Mouse (Mus musculus) neural tube, embryonic 15.5 days (tissue): ENCODE measurements around the gene Bfar. TPM values are rescaled to one million over a fixed set of nuclear protein-coding genes. Genes with fewer than 3 reads are reported as not detected.
"Not testable (repeated sequence)": the region's sequence is repeated elsewhere in the genome, so short reads cannot be mapped to it uniquely, and the experiment has no call there.

Experiments
- ATAC-seq: fragments of 200-750 bp; cut with Nextera tagmentation; 2 replicates; pipeline ENCODE4 v1.8.0; 2017; ENCODE audit warnings: mild to moderate bottlenecking, moderate TSS enrichment, moderate library complexity; ENCODE audit not compliant: low FRiP score
- H3K27ac ChIP-seq: fragments of 300-500 bp; sonication (generic); replicated peaks from 2 replicates; pipeline ENCODE4 v1.5.1; 2015; ENCODE audit warnings: mild to moderate bottlenecking, inconsistent platforms
- H3K27me3 ChIP-seq: fragments of 300-500 bp; sonication (generic); replicated peaks from 2 replicates; pipeline ENCODE4 v1.6.1; 2015; ENCODE audit warnings: inconsistent platforms
- H3K36me3 ChIP-seq: fragments of 300-500 bp; sonication (generic); 2 replicates; pipeline ENCODE4 v1.6.1; 2015; ENCODE audit warnings: inconsistent platforms
- H3K4me1 ChIP-seq: fragments of 300-500 bp; sonication (generic); 2 replicates; pipeline ENCODE4 v1.6.1; 2015; ENCODE audit warnings: inconsistent platforms
- H3K4me2 ChIP-seq: fragments of 300-500 bp; sonication (generic); 2 replicates; pipeline ENCODE4 v1.6.1; 2015; ENCODE audit warnings: inconsistent platforms, mild to moderate bottlenecking, moderate library complexity
- H3K4me3 ChIP-seq: fragments of 300-500 bp; sonication (generic); replicated peaks from 2 replicates; pipeline ENCODE4 v1.5.1; 2015; ENCODE audit warnings: mild to moderate bottlenecking, inconsistent platforms
- H3K9ac ChIP-seq: fragments of 300-500 bp; sonication (generic); replicated peaks from 2 replicates; pipeline ENCODE4 v1.6.1; 2015; ENCODE audit warnings: mild to moderate bottlenecking, inconsistent platforms
- H3K9me3 ChIP-seq: fragments of 300-500 bp; sonication (generic); replicated peaks from 2 replicates; pipeline ENCODE4 v1.6.1; 2016; ENCODE audit warnings: inconsistent platforms
- WGBS: fragments of 180-500 bp; shearing (Covaris S2); methylation state at CpG from one replicate; pipeline ENCODE4 v1.1.7; 2015; ENCODE audit warnings: mixed read lengths; 5-methylcytosine and 5-hydroxymethylcytosine counted together
- polyA plus RNA-seq: library from polyadenylated mRNA; unstranded; fragments of >200 nt; fragmentation: Nextera tagmentation; extraction: Ambion mirVana; gene quantifications from 2 replicates; pipeline ENCODE4 v1.2.1, GENCODE M21; 2015

Gene Bfar
- polyA plus RNA-seq, 1 experiment from 2014 or later = 58.1 TPM

DNA sequence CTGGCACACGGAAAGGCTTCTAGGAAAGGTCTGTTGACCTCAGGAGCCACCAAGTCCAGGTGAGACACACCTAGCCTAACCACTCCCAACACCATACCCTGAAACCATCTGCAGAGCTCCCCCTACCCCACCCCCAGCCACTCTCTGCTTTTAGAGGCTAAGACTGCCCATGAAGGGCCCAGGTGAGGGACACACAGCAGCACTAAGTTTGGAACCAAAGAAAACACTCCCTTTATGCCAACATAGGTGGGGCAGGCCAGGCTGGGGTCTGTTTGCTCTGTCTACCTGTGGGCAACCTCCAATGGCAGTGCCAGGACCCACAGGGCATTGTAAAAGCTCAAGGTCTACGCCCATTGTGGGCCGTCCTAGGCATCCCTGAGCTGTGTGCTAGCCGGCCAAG lies 57.8 kb downstream of the Bfar start:
- H3K36me3 ChIP-seq = no peaks in the 10 kb centered on the region
- no peak overlapping the region for H3K4me2 ChIP-seq
- no peaks in the 10 kb centered on the region for H3K27me3 ChIP-seq
- H3K27ac ChIP-seq = no peak overlapping the region
- no peaks in the 10 kb centered on the region for H3K9me3 ChIP-seq
- H3K4me3 ChIP-seq = no peak overlapping the region
- no peak overlapping the region for H3K9ac ChIP-seq
- H3K4me1 ChIP-seq = peaks cover 8% of the 10 kb centered on the region
- ATAC-seq = no peak
- 87% methylated on average over 4 of the region's 4 CpGs for WGBS

DNA sequence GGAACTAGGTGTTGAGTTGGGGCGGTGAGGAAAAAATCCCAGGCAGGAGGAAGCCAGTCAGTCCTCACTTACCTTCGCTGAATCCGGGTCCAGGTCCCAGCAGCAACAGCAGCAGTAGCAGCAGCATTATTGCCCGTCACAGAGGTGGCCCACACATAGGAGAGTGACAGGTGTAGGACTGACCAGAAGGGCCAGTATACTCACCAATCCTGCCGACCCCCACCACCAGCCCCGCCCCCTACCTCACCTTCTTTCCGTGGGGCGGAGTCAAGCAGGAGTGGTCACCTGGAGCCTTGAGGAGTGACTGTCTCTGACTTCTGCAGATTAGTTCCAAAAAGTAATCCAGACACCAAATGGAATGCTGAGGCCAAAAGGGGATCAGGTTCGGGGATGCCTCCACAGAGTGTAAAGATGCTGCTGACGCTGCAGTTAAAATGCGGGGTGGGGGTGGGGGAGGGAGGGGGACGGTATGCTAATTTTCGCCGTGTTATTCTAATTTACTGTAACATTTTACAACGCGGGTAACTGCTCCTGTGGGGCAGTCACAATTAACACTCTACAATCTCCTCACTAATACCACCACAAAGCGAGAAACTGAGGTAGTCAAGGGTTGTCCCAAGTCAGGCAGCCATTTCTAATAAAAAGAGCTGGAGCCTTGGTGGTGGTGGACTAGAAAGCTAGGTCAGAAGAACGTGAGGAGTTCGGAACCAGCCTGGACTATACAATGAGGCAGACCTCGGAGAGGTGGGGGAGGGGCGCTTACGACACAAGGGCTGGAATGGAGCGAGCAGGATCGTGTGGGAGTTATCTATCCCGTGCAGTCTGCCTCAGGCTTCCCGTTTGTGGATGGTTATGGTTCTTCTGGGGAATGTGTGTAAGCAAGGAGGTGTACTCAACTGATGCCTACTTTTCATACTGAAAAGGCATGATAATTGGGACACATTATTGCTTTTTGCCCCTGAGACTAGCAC lies 58.9 kb downstream of the Bfar start, which contains the start of gene Pla2g10:
TSS of gene Pla2g10 (minus strand) at position 699 of the 971 bp plus-strand sequence.
- Histone ChIP-seq H3K36me3 (no peaks in the 10 kb centered on the region), H3K9ac (no peak within 1 kb of the TSS), H3K4me1 (peaks cover 8% of the 10 kb centered on the region), H3K27ac (no peak within 1 kb of the TSS), H3K4me3 (peak within 1 kb of the TSS; percentile 16), H3K27me3 (no peaks in the 10 kb centered on the region), H3K9me3 (no peaks in the 10 kb centered on the region), H3K4me2 (peak within 1 kb of the TSS; percentile 51)
- WGBS = 10% methylated on average over 26 of the region's 26 CpGs
- ATAC-seq = peak; percentile 41; the same call in 1 of the 2 replicates

- H3K4me2 ChIP-seq = no peak overlapping the region
- no peaks in the 10 kb centered on the region for H3K9me3 ChIP-seq
- no peak overlapping the region for H3K9ac ChIP-seq
- H3K4me3 ChIP-seq = no peak overlapping the region
- 89% methylated on average over 3 of the region's 3 CpGs for WGBS
- ATAC-seq = no peak
- no peak overlapping the region for H3K27ac ChIP-seq
- peaks cover 8% of the 10 kb centered on the region for H3K4me1 ChIP-seq
- H3K36me3 ChIP-seq = no peaks in the 10 kb centered on the region
- H3K27me3 ChIP-seq = no peaks in the 10 kb centered on the region
These were observed 61.1 kb downstream of the Bfar start for GRCm38 (mm10) chr16:13732786-13733185.

DNA sequence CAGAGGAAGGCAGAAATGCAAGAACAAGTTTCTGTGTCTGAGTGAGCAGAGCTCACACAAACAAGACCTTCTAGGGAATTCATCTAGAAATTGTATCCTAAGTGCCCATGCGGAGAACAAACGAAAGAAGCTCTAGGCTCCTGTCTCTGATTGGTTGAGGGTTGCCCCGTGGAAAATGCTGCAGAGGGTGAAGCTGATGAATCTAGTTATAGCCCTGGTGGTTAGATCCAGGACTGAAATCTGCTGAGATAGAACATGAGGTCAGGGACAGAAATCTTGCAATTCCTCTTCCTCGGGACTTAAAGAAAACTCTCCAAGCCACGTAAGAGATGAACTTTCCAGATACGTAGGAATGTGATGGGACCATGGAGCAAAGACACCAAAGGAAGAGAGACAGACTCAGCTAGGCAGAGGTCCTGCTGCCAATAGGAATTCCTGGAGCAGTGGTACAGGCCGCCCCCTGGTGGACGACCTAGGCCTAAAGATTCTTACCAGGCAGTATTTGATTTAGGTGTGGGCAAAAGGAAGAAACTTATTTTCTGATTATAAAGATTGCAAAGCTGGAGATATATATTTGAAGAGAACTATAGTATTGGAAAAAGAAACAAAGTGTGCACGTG lies 62.0 kb downstream of the Bfar start:
- H3K27ac ChIP-seq = no peak overlapping the region
- ATAC-seq = no peak
- no peaks in the 10 kb centered on the region for H3K9me3 ChIP-seq
- WGBS = 33% methylated on average over 9 of the region's 9 CpGs
- H3K4me3 ChIP-seq = no peak overlapping the region
- no peak overlapping the region for H3K9ac ChIP-seq
- H3K36me3 ChIP-seq = no peaks in the 10 kb centered on the region
- H3K27me3 ChIP-seq = no peaks in the 10 kb centered on the region
- no peak overlapping the region for H3K4me2 ChIP-seq
- peaks cover 8% of the 10 kb centered on the region for H3K4me1 ChIP-seq

DNA sequence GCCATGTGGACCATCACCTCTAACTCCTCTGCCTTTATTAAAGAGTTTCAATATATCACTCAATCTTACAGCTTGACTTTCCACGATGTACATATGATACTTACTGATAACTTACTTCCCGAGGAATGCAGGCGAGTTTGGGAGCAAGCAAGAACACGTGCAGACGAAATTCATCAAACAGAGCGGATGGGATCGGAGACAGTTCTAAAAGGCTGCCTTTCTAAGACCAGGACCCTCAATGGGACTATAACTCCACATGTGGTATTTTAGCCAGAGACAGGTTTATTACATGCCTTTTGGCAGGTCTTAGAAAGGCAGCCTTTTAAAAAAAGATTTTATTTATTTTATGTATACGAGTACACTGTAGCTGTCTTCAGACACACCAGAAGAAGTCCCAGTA lies 64.3 kb downstream of the Bfar start:
- no peak for ATAC-seq
- 68% methylated on average over 8 of the region's 8 CpGs for WGBS
- H3K27ac ChIP-seq = no peak overlapping the region
- no peaks in the 10 kb centered on the region for H3K27me3 ChIP-seq
- no peaks in the 10 kb centered on the region for H3K9me3 ChIP-seq
- H3K4me3 ChIP-seq = no peak overlapping the region
- H3K4me2 ChIP-seq = no peak overlapping the region
- H3K4me1 ChIP-seq = peaks cover under 1% of the 10 kb centered on the region
- no peaks in the 10 kb centered on the region for H3K36me3 ChIP-seq
- H3K9ac ChIP-seq = no peak overlapping the region

DNA sequence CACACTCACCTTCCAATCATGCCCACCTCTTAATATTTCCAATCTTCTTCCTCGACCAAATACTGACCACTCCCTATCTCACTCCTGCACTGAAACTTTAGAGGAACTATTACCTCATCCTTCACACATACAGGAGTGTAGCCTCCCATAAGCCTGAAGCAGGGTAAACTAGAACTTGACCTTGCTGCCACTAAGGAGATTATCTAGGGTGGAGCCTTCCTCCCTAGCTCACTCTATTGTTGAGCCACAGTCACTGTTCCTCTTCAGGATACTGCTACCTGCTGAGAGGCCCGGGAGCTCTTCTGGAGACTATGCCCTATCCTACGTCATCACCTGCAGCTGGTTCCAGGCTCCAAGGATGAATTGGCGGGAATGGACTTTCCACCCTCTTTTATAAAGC lies 67.4 kb downstream of the Bfar start:
- not testable (repeated sequence) for H3K27ac ChIP-seq, ATAC-seq, H3K4me3 ChIP-seq, H3K9me3 ChIP-seq, H3K36me3 ChIP-seq, H3K27me3 ChIP-seq, H3K4me2 ChIP-seq, H3K4me1 ChIP-seq, H3K9ac ChIP-seq
- 71% methylated on average over 4 of the region's 4 CpGs for WGBS

GRCm38 (mm10) chr16:13740844-13741243 lies 69.2 kb downstream of the Bfar start:
- no peak for ATAC-seq
- Histone ChIP-seq H3K4me2 (no peak overlapping the region), H3K27me3 (no peaks in the 10 kb centered on the region), H3K27ac (no peak overlapping the region), H3K36me3 (no peaks in the 10 kb centered on the region), H3K9ac (no peak overlapping the region), H3K4me3 (no peak overlapping the region), H3K9me3 (no peaks in the 10 kb centered on the region), H3K4me1 (no peaks in the 10 kb centered on the region)
- WGBS = 73% methylated on average over 2 of the region's 2 CpGs

GRCm38 (mm10) chr16:13747708-13748107 lies 76.0 kb downstream of the Bfar start:
- Histone ChIP-seq H3K27me3 (no peaks in the 10 kb centered on the region), H3K4me2 (no peak overlapping the region), H3K9ac (no peak overlapping the region), H3K4me3 (no peak overlapping the region), H3K27ac (no peak overlapping the region), H3K36me3 (no peaks in the 10 kb centered on the region), H3K9me3 (no peaks in the 10 kb centered on the region), H3K4me1 (no peaks in the 10 kb centered on the region)
- no peak for ATAC-seq
- WGBS = 97% methylated on average over 8 of the region's 8 CpGs

DNA sequence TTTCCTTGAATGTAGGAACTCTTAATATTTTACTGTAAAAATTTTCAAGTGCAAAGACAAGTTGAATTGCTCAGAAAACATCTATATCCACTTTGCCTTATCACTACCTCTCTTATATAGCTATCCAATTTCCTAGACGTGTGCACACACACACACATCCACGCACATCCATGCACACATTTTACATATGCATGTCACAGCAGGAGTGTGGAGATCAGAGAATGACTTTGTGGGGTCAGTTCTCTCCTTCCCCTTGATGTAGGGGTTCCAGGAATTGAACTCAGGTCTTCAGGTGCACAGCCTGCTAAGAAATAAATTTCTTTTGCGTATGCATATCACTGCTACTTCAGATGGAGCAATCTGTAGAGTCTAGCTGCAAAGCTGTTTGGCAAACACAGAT lies 76.5 kb downstream of the Bfar start:
- Histone ChIP-seq H3K4me1 (no peaks in the 10 kb centered on the region), H3K4me2 (no peak overlapping the region), H3K27ac (no peak overlapping the region), H3K27me3 (no peaks in the 10 kb centered on the region), H3K9me3 (no peaks in the 10 kb centered on the region), H3K36me3 (no peaks in the 10 kb centered on the region), H3K4me3 (no peak overlapping the region), H3K9ac (no peak overlapping the region)
- WGBS = 64% methylated on average over 3 of the region's 3 CpGs
- ATAC-seq = no peak

DNA sequence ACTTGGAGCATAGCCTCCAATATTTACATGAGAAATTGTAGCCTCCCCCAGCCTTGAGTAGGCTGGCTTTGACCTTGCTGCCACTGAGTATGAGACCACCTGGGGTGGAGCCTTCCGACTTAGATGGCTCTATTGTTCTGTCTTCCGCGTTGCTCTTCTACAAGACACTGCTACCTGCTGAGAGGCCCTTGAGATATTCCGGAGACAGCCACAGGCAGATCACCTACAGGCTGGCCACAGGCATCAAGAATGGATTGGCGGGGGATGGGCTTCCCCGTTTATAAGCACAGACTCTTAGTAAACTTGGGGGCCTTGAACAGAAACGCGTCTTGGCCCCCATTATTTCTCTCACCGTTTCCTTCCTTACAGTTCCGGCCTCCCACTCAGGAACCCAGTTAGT lies 77.2 kb downstream of the Bfar start:
- 18% methylated on average over 10 of the region's 10 CpGs for WGBS
- H3K36me3 ChIP-seq, H3K4me1 ChIP-seq, H3K27me3 ChIP-seq, H3K4me3 ChIP-seq, H3K9ac ChIP-seq, ATAC-seq, H3K9me3 ChIP-seq, H3K27ac ChIP-seq, H3K4me2 ChIP-seq: not testable (repeated sequence)

GRCm38 (mm10) chr16:13749306-13749705 lies 77.6 kb downstream of the Bfar start:
- WGBS = 60% methylated on average over 5 of the region's 5 CpGs
- H3K27me3 ChIP-seq = no peaks in the 10 kb centered on the region
- no peak overlapping the region for H3K4me3 ChIP-seq
- no peaks in the 10 kb centered on the region for H3K36me3 ChIP-seq
- no peak overlapping the region for H3K9ac ChIP-seq
- no peak for ATAC-seq
- H3K4me2 ChIP-seq = no peak overlapping the region
- H3K9me3 ChIP-seq = no peaks in the 10 kb centered on the region
- H3K4me1 ChIP-seq = no peaks in the 10 kb centered on the region
- H3K27ac ChIP-seq = no peak overlapping the region

DNA sequence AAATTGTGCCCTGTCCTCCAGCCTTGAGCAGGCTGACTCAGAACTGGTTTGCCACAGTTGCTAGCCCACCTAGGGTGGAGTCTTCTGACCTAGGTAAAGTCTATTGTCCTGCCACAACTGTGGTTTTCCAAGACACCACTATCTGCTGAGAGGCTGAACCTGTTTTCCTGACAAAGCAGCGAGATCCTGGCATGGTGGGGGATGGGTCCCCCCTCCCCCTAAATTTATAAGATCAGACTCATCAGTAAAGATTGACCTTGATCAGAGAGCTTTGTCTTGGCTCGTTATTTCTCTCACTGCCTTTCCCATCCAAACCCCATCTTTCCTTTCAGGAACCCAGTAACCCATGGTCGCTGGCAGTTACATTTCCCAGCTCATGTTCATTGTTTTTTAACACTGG lies 78.3 kb downstream of the Bfar start:
- Histone ChIP-seq H3K4me3 (no peak overlapping the region), H3K4me2 (no peak overlapping the region), H3K27ac (no peak overlapping the region), H3K9ac (no peak overlapping the region), H3K27me3 (no peaks in the 10 kb centered on the region), H3K4me1 (0 out of 2 replicates have a peak, but pooled peaks cover under 1% of the 10 kb centered on the region), H3K9me3 (no peaks in the 10 kb centered on the region), H3K36me3 (no peaks in the 10 kb centered on the region)
- ATAC-seq = no peak
- 69% methylated on average over 3 of the region's 3 CpGs for WGBS
